Mouse (Mus musculus) fat pad, adult 2 months (tissue): ENCODE data around the gene Znrf4.

Experiments used
- DNase-seq: peaks from one replicate; pipeline ENCODE4 v3.0.0-alpha.2; 2011; ENCODE audit warnings: low read depth, low spot score; ENCODE audit errors: extremely low read depth

Gene Znrf4

GRCm38 (mm10) chr17:56468870-56469269 is 43.4 kb downstream of the Znrf4 start:
- DNase-seq, result no peak

DNA sequence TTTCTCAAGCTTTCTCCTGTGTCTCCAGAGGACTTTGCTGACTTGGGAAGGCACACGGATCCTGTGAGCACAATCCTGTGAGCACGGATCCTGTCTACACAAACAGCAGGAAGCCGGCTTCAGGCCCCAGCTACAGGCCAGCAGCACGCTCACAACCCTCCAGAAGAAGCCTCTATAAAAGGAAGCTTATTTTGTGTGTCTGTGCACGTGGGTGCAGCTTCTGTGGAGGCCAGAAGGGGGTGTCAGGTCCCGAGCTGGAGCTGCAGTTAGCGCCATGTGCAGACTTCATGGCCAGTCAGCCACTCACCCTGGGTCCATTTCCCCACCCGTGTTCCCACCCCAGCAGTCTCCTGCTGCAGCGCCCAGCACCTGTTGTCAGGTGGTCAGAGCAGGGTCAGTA is 43.9 kb downstream of the Znrf4 start:
- DNase-seq, result no peak

GRCm38 (mm10) chr17:56467456-56467884 is 44.8 kb downstream of the Znrf4 start:
- DNase-seq, result no peak

DNA sequence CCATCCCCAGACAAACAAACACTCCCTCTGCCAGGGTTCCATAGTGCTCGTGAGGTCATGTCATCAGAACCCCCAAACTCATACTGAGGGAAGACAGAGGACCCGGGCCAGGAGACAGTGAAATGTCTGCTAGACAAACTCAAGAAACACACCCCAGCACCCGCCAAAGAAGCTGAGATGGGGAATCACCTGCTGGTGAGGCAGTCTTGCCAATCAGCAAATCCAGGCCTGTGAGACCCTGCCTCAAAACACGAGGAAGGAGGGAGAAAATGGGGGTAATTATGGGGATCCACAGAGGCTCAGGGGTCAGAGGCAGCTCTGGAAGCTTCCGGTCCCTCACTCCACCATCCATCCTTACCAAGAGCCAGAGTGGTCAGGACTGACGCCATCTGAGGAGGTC is 45.5 kb downstream of the Znrf4 start:
- DNase-seq, result no peak

GRCm38 (mm10) chr17:56464817-56465216 is 47.4 kb downstream of the Znrf4 start:
- DNase-seq, result peak; percentile 67

DNA sequence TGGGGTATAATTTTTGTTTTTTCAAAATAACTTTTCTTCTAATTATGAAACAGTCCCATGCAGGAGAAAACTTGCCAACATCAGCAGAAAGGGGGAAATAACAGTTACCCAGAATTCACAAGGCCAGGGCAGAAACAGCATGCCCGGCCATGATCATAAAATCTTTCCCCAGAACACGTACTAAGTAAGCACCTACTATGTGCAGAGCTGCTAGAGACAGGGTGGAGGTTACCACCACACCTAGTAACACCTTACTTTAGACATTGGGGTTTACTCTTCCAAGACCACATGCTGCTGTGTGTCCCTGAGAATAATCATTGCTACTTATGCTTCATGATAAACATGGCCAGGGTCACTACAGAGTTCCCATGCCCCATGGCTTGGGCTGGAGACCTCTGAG is 47.9 kb downstream of the Znrf4 start:
- no peak for DNase-seq

DNA sequence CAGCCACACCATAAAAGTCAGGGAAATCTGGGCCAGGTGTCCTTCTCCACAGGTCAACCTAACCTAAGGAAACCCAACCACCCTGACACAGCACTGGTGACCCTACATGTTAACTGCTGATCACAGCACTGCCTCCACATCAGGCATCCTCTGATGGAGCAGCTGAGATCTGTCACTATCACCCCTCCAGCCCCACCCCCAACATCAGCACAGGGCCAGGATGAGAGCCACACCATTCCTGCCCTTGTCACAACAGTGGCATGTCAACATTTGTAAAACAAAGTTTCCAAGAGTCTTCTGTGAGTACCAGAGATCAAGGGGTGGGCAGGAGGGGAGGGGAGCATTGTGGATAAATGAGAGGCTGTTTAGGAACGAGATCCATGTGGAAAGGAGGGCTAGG is 48.7 kb downstream of the Znrf4 start:
- DNase-seq, result no peak

- peak; percentile 86 for DNase-seq
Observed at GRCm38 (mm10) chr17:56462835-56463455, 49.3 kb downstream of the Znrf4 start.

- peak; percentile 93 for DNase-seq
Observed at GRCm38 (mm10) chr17:56461771-56462743, 50.2 kb downstream of the Znrf4 start.
